Mouse (Mus musculus): ENCODE data around the gene Oprd1. TPM values are rescaled to one million over a fixed set of nuclear protein-coding genes. Genes with fewer than 3 reads are reported as not detected.

Gene Oprd1
- polyA plus RNA-seq, 1 experiment: not detected

DNA sequence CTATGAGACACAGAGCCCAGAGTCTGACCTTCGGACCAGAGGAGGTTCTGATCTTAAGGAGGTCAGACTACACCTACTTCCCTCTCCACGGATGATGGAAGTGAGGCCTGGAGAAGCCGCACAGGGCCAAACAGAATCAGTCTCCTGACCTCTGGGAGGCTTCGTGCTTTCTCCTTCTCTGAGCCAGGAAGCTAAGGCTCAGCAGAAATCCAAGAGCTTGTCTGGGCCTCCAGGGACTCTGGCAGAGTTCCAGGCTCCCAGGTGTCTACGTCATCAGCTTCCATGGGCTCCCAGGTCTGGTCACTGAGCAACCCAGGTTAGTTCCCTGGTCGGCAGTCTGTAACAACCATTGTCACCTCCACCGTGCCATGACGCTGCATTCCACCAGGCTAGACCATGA lies 17.2 kb downstream of the Oprd1 start:
- H3K4me1 ChIP-seq (ENCODE audit: control insufficient read depth, insufficient read depth, low read length): no peaks in the 10 kb centered on the region
- H3K27ac ChIP-seq (ENCODE audit: insufficient read depth, low read length): no peak overlapping the region
- no peak for TF ChIP-seq CTCF (IDR thresholded peaks at IDR 0.05; ENCODE audit: borderline replicate concordance, insufficient read depth, low read length)
- no peak for TF ChIP-seq POLR2A (IDR thresholded peaks at IDR 0.05; ENCODE audit: low read depth, low read length)
- H3K4me3 ChIP-seq (ENCODE audit: insufficient read depth, low read length): no peak overlapping the region

- no peak for TF ChIP-seq POLR2A (IDR thresholded peaks at IDR 0.05; ENCODE audit: low read depth, low read length)
- no peak for TF ChIP-seq CTCF (IDR thresholded peaks at IDR 0.05; ENCODE audit: borderline replicate concordance, insufficient read depth, low read length)
- no peaks in the 10 kb centered on the region for H3K4me1 ChIP-seq (ENCODE audit: control insufficient read depth, insufficient read depth, low read length)
- no peak overlapping the region for H3K27ac ChIP-seq (ENCODE audit: insufficient read depth, low read length)
- no peak overlapping the region for H3K4me3 ChIP-seq (ENCODE audit: insufficient read depth, low read length)
Measured at GRCm38 (mm10) chr4:132123166-132123565, 21.1 kb downstream of the Oprd1 start.

GRCm38 (mm10) chr4:132121674-132122073 lies 22.6 kb downstream of the Oprd1 start:
- no peaks in the 10 kb centered on the region for H3K4me1 ChIP-seq (ENCODE audit: control insufficient read depth, insufficient read depth, low read length)
- H3K4me3 ChIP-seq (ENCODE audit: insufficient read depth, low read length): no peak overlapping the region
- no peak overlapping the region for H3K27ac ChIP-seq (ENCODE audit: insufficient read depth, low read length)
- TF ChIP-seq POLR2A (IDR thresholded peaks at IDR 0.05; ENCODE audit: low read depth, low read length): no peak
- TF ChIP-seq CTCF (IDR thresholded peaks at IDR 0.05; ENCODE audit: borderline replicate concordance, insufficient read depth, low read length): no peak

- TF ChIP-seq POLR2A (IDR thresholded peaks at IDR 0.05; ENCODE audit: low read depth, low read length): no peak
- no peak for TF ChIP-seq CTCF (IDR thresholded peaks at IDR 0.05; ENCODE audit: borderline replicate concordance, insufficient read depth, low read length)
- H3K4me1 ChIP-seq (ENCODE audit: control insufficient read depth, insufficient read depth, low read length): no peaks in the 10 kb centered on the region
- H3K27ac ChIP-seq (ENCODE audit: insufficient read depth, low read length): no peak overlapping the region
- no peak overlapping the region for H3K4me3 ChIP-seq (ENCODE audit: insufficient read depth, low read length)
Measured at GRCm38 (mm10) chr4:132119566-132119965, 24.7 kb downstream of the Oprd1 start.

GRCm38 (mm10) chr4:132116315-132116714 lies 28.0 kb downstream of the Oprd1 start:
- H3K4me3 ChIP-seq (ENCODE audit: insufficient read depth, low read length): no peak overlapping the region
- no peak overlapping the region for H3K27ac ChIP-seq (ENCODE audit: insufficient read depth, low read length)
- TF ChIP-seq CTCF (IDR thresholded peaks at IDR 0.05; ENCODE audit: borderline replicate concordance, insufficient read depth, low read length) (no peak), POLR2A (IDR thresholded peaks at IDR 0.05; ENCODE audit: low read depth, low read length) (no peak)
- no peaks in the 10 kb centered on the region for H3K4me1 ChIP-seq (ENCODE audit: control insufficient read depth, insufficient read depth, low read length)

DNA sequence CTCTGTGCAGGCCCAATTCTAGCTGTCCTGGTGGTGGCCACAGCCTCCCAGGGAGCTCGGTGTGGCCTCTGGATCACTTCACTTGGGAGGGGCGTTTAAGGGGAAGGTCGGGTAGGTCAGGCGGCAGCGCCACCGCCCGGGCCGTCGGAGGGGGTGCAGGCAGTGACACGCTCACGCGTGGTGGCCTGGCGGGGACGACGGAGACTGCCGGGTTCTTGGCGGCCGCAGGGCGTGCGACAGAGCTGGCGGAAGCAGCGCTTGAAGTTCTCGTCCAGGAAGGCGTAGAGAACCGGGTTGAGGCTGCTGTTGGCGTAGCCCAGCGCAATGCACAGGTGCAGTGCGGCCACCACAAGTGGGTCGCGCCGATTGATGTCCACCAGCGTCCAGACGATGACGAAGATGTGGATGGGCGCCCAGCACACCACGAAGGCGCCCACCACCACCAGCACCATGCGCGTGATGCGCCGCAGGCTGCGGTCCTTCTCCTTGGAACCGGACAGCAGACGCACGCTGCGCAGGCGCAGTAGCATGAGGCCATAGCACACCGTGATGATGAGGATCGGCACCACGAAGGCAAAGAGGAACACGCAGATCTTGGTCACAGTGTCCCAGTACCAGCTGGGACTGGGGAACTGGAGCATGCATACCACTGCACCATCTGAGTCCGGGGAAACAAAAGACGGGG lies 30.7 kb downstream of the Oprd1 start:
- no peak overlapping the region for H3K27ac ChIP-seq (ENCODE audit: insufficient read depth, low read length)
- no peaks in the 10 kb centered on the region for H3K4me1 ChIP-seq (ENCODE audit: control insufficient read depth, insufficient read depth, low read length)
- no peak overlapping the region for H3K4me3 ChIP-seq (ENCODE audit: insufficient read depth, low read length)
- TF ChIP-seq CTCF (IDR thresholded peaks at IDR 0.05; ENCODE audit: borderline replicate concordance, insufficient read depth, low read length): no peak
- TF ChIP-seq POLR2A (IDR thresholded peaks at IDR 0.05; ENCODE audit: low read depth, low read length): no peak

DNA sequence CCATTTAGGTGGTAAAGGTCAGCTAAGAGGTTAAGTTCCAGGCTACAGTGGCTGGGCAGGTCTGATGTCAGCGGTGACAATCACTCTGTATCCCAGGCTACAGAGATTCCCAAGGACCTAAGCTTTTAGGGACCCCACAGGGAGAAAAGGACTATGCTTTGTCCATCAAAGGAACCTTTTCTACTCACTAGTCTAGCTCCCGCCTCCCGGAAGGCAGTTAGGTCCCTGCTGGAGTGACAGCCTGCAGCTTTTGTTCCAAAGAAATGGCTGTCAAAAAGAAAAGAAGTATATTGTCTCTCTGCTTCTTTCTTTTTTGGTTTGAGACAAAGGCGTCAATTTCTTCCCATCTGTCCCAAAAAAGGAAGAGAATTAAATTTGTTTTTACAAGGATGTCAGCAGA lies 33.1 kb downstream of the Oprd1 start:
- Histone ChIP-seq H3K4me1 (ENCODE audit: control insufficient read depth, insufficient read depth, low read length) (no peaks in the 10 kb centered on the region), H3K4me3 (ENCODE audit: insufficient read depth, low read length) (no peak overlapping the region), H3K27ac (ENCODE audit: insufficient read depth, low read length) (no peak overlapping the region)
- TF ChIP-seq CTCF (IDR thresholded peaks at IDR 0.05; ENCODE audit: borderline replicate concordance, insufficient read depth, low read length) (no peak), POLR2A (IDR thresholded peaks at IDR 0.05; ENCODE audit: low read depth, low read length) (no peak)

DNA sequence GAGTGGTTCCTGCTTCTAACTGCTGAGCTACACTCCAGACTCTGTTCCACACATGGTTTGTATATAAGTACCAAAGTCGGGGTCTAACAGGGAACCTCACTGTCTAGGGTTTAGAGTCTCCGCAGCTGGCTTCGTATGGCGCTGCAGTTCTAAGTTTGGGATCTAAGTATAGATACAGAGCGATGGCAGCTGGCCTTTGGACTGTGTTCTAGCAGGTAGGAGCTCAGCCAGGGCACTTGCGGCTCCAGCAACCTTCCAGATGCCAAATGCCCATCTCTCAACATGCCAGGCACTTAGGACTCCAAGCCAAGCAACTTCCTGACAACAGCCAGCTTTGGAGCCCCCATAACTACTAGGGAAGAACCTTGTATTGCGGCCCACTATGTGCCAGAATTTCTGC lies 36.1 kb downstream of the Oprd1 start:
- Histone ChIP-seq H3K4me3 (ENCODE audit: insufficient read depth, low read length) (no peak overlapping the region), H3K4me1 (ENCODE audit: control insufficient read depth, insufficient read depth, low read length) (no peaks in the 10 kb centered on the region), H3K27ac (ENCODE audit: insufficient read depth, low read length) (no peak overlapping the region)
- TF ChIP-seq POLR2A (IDR thresholded peaks at IDR 0.05; ENCODE audit: low read depth, low read length) (no peak), CTCF (IDR thresholded peaks at IDR 0.05; ENCODE audit: borderline replicate concordance, insufficient read depth, low read length) (no peak)

- H3K4me3 ChIP-seq (ENCODE audit: insufficient read depth, low read length): no peak overlapping the region
- TF ChIP-seq CTCF (IDR thresholded peaks at IDR 0.05; ENCODE audit: borderline replicate concordance, insufficient read depth, low read length) (no peak), POLR2A (IDR thresholded peaks at IDR 0.05; ENCODE audit: low read depth, low read length) (no peak)
- H3K27ac ChIP-seq (ENCODE audit: insufficient read depth, low read length): no peak overlapping the region
- H3K4me1 ChIP-seq (ENCODE audit: control insufficient read depth, insufficient read depth, low read length): no peaks in the 10 kb centered on the region
Measured at GRCm38 (mm10) chr4:132101152-132101551, 43.1 kb downstream of the Oprd1 start.

- H3K4me3 ChIP-seq (ENCODE audit: insufficient read depth, low read length): no peak overlapping the region
- H3K4me1 ChIP-seq (ENCODE audit: control insufficient read depth, insufficient read depth, low read length): no peaks in the 10 kb centered on the region
- no peak for TF ChIP-seq CTCF (IDR thresholded peaks at IDR 0.05; ENCODE audit: borderline replicate concordance, insufficient read depth, low read length)
- TF ChIP-seq POLR2A (IDR thresholded peaks at IDR 0.05; ENCODE audit: low read depth, low read length): no peak
- no peak overlapping the region for H3K27ac ChIP-seq (ENCODE audit: insufficient read depth, low read length)
Measured at GRCm38 (mm10) chr4:132099548-132099947, 44.7 kb downstream of the Oprd1 start.

Measured in embryonic fibroblast, embryonic 13.5 days (primary cell).